Mouse (Mus musculus): ENCODE data around the gene Frs2.

GRCm38 (mm10) chr10:117078284-117078683 is 70.0 kb downstream of the Frs2 start:
- TF ChIP-seq POLR2A (IDR thresholded peaks at IDR 0.05; ENCODE audit: borderline replicate concordance, extremely low read depth, insufficient read depth, insufficient read length, poor library complexity, severe bottlenecking) (no peak), CTCF (IDR thresholded peaks at IDR 0.05; ENCODE audit: borderline replicate concordance, extremely low read depth, insufficient read depth, insufficient read length) (peak; percentile 53)

All from brain, embryonic 14.5 days (tissue).